Comparison of ENCODE assay signal across 20 mouse cellular contexts in the genomic region with DNA sequence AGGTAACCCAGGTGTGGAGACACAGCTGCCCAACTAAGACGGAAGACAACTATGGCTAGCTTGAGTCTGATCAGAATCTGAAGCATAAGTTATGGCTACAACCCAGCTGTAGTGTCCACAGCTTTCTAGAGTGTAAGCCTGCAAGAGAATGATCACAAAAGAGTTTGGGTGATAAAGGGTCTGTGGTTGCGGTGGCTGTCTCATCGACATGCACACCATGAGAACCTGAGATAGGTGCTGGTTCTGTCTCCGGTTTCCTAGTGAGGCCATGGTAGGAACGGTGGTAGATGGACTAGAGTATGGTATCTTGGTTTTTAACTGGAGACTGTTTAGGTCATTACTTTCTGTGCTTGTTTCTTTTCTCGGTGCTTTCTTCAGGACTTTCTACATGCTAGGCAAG. TPM values are rescaled to one million over a fixed set of nuclear protein-coding genes. Genes with fewer than 3 reads are reported as not detected.
DNase-seq lines count a peak whose midpoint lies in the region; ATAC-seq lines count a peak whose summit lies in the region.
"Had no signal": no experiment of that assay in that cellular context is flagged by ENCODE, and none has a peak within 500 bp of the region (broad histone marks: within the 10 kb centered on the region; RNA-seq: fewer than 3 reads in every experiment).

No protein-coding gene starts in this region.

- H3K9ac ChIP-seq in midbrain, embryonic 11.5 days (ENCODE audit: low read length): no peak overlapping the region
- no peak overlapping the region for H3K9ac ChIP-seq in midbrain, embryonic 15.5 days
- no peak overlapping the region for H3K9ac ChIP-seq in liver, embryonic 12.5 days
- no peak overlapping the region for H3K9ac ChIP-seq in liver, embryonic 16.5 days (ENCODE audit: low read depth, low read length)
- H3K9ac ChIP-seq: embryonic facial prominence, embryonic 13.5 days; heart, embryonic 12.5 days; hindbrain, embryonic 15.5 days had no signal

- H3K9me3 ChIP-seq in midbrain, embryonic 11.5 days (ENCODE audit: control insufficient read depth, low read length): no peaks in the 10 kb centered on the region
- H3K9me3 ChIP-seq in midbrain, embryonic 15.5 days: no peaks in the 10 kb centered on the region
- H3K9me3 ChIP-seq in liver, embryonic 12.5 days (replicated peaks): no peaks in the 10 kb centered on the region
- no peaks in the 10 kb centered on the region for H3K9me3 ChIP-seq in liver, embryonic 16.5 days (replicated peaks; ENCODE audit: control insufficient read depth, low read length)
- H3K9me3 ChIP-seq: embryonic facial prominence, embryonic 13.5 days; forebrain, embryonic 10.5 days; heart, embryonic 12.5 days; hindbrain, embryonic 15.5 days had no signal

- intact Hi-C loops in heart, postnatal 14 days (cut with DNase I): no loop called here

- H3K27me3 ChIP-seq in midbrain, embryonic 11.5 days (ENCODE audit: control insufficient read depth, insufficient read depth, low read length): no peaks in the 10 kb centered on the region
- no peaks in the 10 kb centered on the region for H3K27me3 ChIP-seq in midbrain, embryonic 15.5 days (replicated peaks)
- H3K27me3 ChIP-seq in liver, embryonic 12.5 days (replicated peaks): no peaks in the 10 kb centered on the region
- H3K27me3 ChIP-seq in liver, embryonic 16.5 days (ENCODE audit: control insufficient read depth, insufficient read depth, low read depth, low read length): no peaks in the 10 kb centered on the region
- H3K27me3 ChIP-seq: embryonic facial prominence, embryonic 13.5 days; heart, embryonic 12.5 days; hindbrain, embryonic 15.5 days had no signal

- 91% methylated on average over 6 of the region's 6 CpGs for WGBS in midbrain, embryonic 11.5 days
- 96% methylated on average over 6 of the region's 6 CpGs for WGBS in midbrain, embryonic 15.5 days
- WGBS in liver, embryonic 12.5 days (ENCODE audit: insufficient replicate concordance): 54% methylated on average over 6 of the region's 6 CpGs
- 39% methylated on average over 6 of the region's 6 CpGs for WGBS in liver, embryonic 16.5 days (ENCODE audit: insufficient replicate concordance)

- ATAC-seq in midbrain, embryonic 11.5 days (ENCODE audit: low FRiP score): no peak
- no peak for ATAC-seq in midbrain, embryonic 15.5 days (replicated peaks)
- ATAC-seq in liver, embryonic 12.5 days: peak; percentile 50; the same call in 1 of the 2 replicates
- ATAC-seq in liver, embryonic 16.5 days (ENCODE audit: low read depth): peak; percentile 25
- ATAC-seq: forebrain, embryonic 14.5 days had no signal

- peaks cover 7% of the 10 kb centered on the region; the same call in 1 of the 2 replicates for H3K36me3 ChIP-seq in midbrain, embryonic 11.5 days (ENCODE audit: control insufficient read depth, insufficient read depth, low read length)
- peaks cover 31% of the 10 kb centered on the region for H3K36me3 ChIP-seq in midbrain, embryonic 15.5 days (replicated peaks)
- peaks cover 52% of the 10 kb centered on the region for H3K36me3 ChIP-seq in liver, embryonic 12.5 days
- H3K36me3 ChIP-seq in liver, embryonic 16.5 days (ENCODE audit: control insufficient read depth, insufficient read depth): peaks cover 15% of the 10 kb centered on the region

- DNase-seq in midbrain, embryonic 11.5 days (ENCODE audit: low spot score, missing footprints): peak; percentile 4
- no peak for DNase-seq in heart, postnatal 14 days
- DNase-seq in frontal cortex, postnatal 25 days (ENCODE audit: low spot score in 2 of 2): no peak
- no peak for DNase-seq in gastrocnemius, adult 8-10 months (ENCODE audit: low spot score in 2 of 2)
- no peak for DNase-seq in lung, adult 18-20 months
- DNase-seq: adrenal gland, adult 8-10 months; adrenal gland, postnatal 36 days; cerebellum, adult 11 months; cerebellum, adult 8-10 months; cerebellum, postnatal 25 days; gastrocnemius, postnatal 14 days; heart, postnatal 36 days had no signal

- no peak overlapping the region for H3K4me3 ChIP-seq in midbrain, embryonic 11.5 days (ENCODE audit: low read depth, low read length)
- H3K4me3 ChIP-seq in midbrain, embryonic 15.5 days: no peak overlapping the region
- H3K4me3 ChIP-seq in liver, embryonic 12.5 days: no peak overlapping the region; the same call in 1 of the 2 replicates
- no peak overlapping the region for H3K4me3 ChIP-seq in liver, embryonic 16.5 days (ENCODE audit: low read depth, low read length)
- H3K4me3 ChIP-seq: embryonic facial prominence, embryonic 13.5 days; forebrain, embryonic 10.5 days; heart, embryonic 12.5 days; hindbrain, embryonic 15.5 days had no signal

- peaks cover under 1% of the 10 kb centered on the region; the same call in 1 of the 2 replicates for H3K4me1 ChIP-seq in midbrain, embryonic 11.5 days (ENCODE audit: control insufficient read depth, insufficient read depth, low read length)
- peaks cover 15% of the 10 kb centered on the region for H3K4me1 ChIP-seq in midbrain, embryonic 15.5 days
- H3K4me1 ChIP-seq in liver, embryonic 12.5 days: peaks cover 39% of the 10 kb centered on the region
- H3K4me1 ChIP-seq in liver, embryonic 16.5 days (ENCODE audit: control insufficient read depth, low read depth, low read length): peaks cover 12% of the 10 kb centered on the region
- H3K4me1 ChIP-seq: heart, embryonic 12.5 days had no signal

- no peak overlapping the region for H3K27ac ChIP-seq in midbrain, embryonic 11.5 days (ENCODE audit: low read depth, low read length)
- H3K27ac ChIP-seq in midbrain, embryonic 15.5 days: no peak overlapping the region
- H3K27ac ChIP-seq in liver, embryonic 12.5 days: peak overlapping the region; percentile 10; the same call in 1 of the 2 replicates
- no peak overlapping the region for H3K27ac ChIP-seq in liver, embryonic 16.5 days (ENCODE audit: low read length)
- H3K27ac ChIP-seq: embryonic facial prominence, embryonic 13.5 days; forebrain, embryonic 10.5 days; hindbrain, embryonic 15.5 days had no signal

- no peak overlapping the region for H3K4me2 ChIP-seq in midbrain, embryonic 11.5 days
- no peak overlapping the region for H3K4me2 ChIP-seq in midbrain, embryonic 15.5 days
- peak overlapping the region; percentile 37 for H3K4me2 ChIP-seq in liver, embryonic 12.5 days
- H3K4me2 ChIP-seq in liver, embryonic 16.5 days (ENCODE audit: low read depth, low read length): no peak overlapping the region
- H3K4me2 ChIP-seq: embryonic facial prominence, embryonic 13.5 days; heart, embryonic 12.5 days; hindbrain, embryonic 15.5 days had no signal

RNA-seq across cellular contexts. Expression of gene Gstcd, which starts 6.1 kb away (rescaled TPM):
- 9.5 and 11.7 TPM in 2 replicates for polyA plus RNA-seq in midbrain, embryonic 11.5 days (2014; fragmentation: Nextera tagmentation; extraction: Ambion mirVana)
- 4.2 and 4.3 TPM in 2 replicates for polyA plus RNA-seq in midbrain, embryonic 15.5 days (2015; fragmentation: Nextera tagmentation; extraction: Ambion mirVana)
- polyA plus RNA-seq in liver, embryonic 12.5 days (2016; fragmentation: Nextera tagmentation; extraction: Ambion mirVana): 5.9 and 6.3 TPM in 2 replicates
- 2.4 and 3.0 TPM in 2 replicates for polyA plus RNA-seq in liver, embryonic 16.5 days (2015; fragmentation: Nextera tagmentation; extraction: Ambion mirVana)
- total RNA-seq in heart, postnatal 14 days (2021): 1 to 10 TPM; 3.3 to 3.4 TPM
- 1 to 10 TPM; 1.8 to 2.4 (median 2.1) TPM for total RNA-seq in gastrocnemius, adult 8-10 months (2022)

RNA-seq across cellular contexts. Expression of gene Ints12, which starts 6.3 kb away (rescaled TPM):
- 28.4 and 30.1 TPM in 2 replicates for polyA plus RNA-seq in midbrain, embryonic 11.5 days (2014; fragmentation: Nextera tagmentation; extraction: Ambion mirVana)
- 19.0 and 19.7 TPM in 2 replicates for polyA plus RNA-seq in midbrain, embryonic 15.5 days (2015; fragmentation: Nextera tagmentation; extraction: Ambion mirVana)
- polyA plus RNA-seq in liver, embryonic 12.5 days (2016; fragmentation: Nextera tagmentation; extraction: Ambion mirVana): 11.7 and 12.5 TPM in 2 replicates
- polyA plus RNA-seq in liver, embryonic 16.5 days (2015; fragmentation: Nextera tagmentation; extraction: Ambion mirVana): 9.2 and 9.6 TPM in 2 replicates
- 1 to 10 TPM; 9.0 to 9.7 TPM for total RNA-seq in heart, postnatal 14 days (2021)
- 10 to 100 TPM in 1 of 4 experiments, 1 to 10 TPM in 3; 7.0 to 11.6 (median 8.9) TPM for total RNA-seq in gastrocnemius, adult 8-10 months (2022)

Comparison
In these comparisons a context has a peak if more than half of its experiments do, and no peak if none do; other contexts are left out.
1. ATAC-seq: peak in liver, embryonic 12.5 days (single experiment) and liver, embryonic 16.5 days (single experiment); none in midbrain, embryonic 11.5 days (single experiment) and midbrain, embryonic 15.5 days (single experiment).